Mouse (Mus musculus) testis, adult 2 months (tissue): ENCODE measurements around the gene Aoc3. TPM values are rescaled to one million over a fixed set of nuclear protein-coding genes. Genes with fewer than 3 reads are reported as not detected.

Source experiments
- H3K27ac ChIP-seq: fragments of 200-500 bp; 2 replicates; pipeline ENCODE4 v1.5.1; 2012; ENCODE audit warnings: low read depth, low read length; ENCODE audit not compliant: control insufficient read depth, insufficient read depth
- H3K27me3 ChIP-seq: fragments of 200-500 bp; 2 replicates; pipeline ENCODE4 v1.6.1; 2012; ENCODE audit warnings: mild to moderate bottlenecking, low read length, moderate library complexity; ENCODE audit not compliant: control insufficient read depth, insufficient read depth
- H3K36me3 ChIP-seq: fragments of 200-500 bp; 2 replicates; pipeline ENCODE4 v1.6.1; 2012; ENCODE audit warnings: mild to moderate bottlenecking, low read length; ENCODE audit not compliant: control insufficient read depth, insufficient read depth
- H3K4me1 ChIP-seq: fragments of 200-500 bp; 2 replicates; pipeline ENCODE4 v1.6.1; 2012; ENCODE audit warnings: low read length; ENCODE audit not compliant: control insufficient read depth, insufficient read depth
- H3K4me3 ChIP-seq: fragments of 200-500 bp; 2 replicates; pipeline ENCODE4 v1.5.1; 2012; ENCODE audit warnings: low read depth, mild to moderate bottlenecking, low read length, moderate library complexity, mixed read lengths; ENCODE audit not compliant: control insufficient read depth
- CTCF ChIP-seq: fragments of 200-500 bp; IDR thresholded peaks from 2 replicates; pipeline ENCODE4 v1.5.1; 2012; ENCODE audit warnings: low read depth, mild to moderate bottlenecking, inconsistent platforms, low read length, moderate library complexity; ENCODE audit not compliant: control insufficient read depth, insufficient read depth, insufficient replicate concordance
- POLR2A ChIP-seq: fragments of 200-500 bp; IDR thresholded peaks from 2 replicates; pipeline ENCODE4 v1.6.1; 2012; ENCODE audit warnings: low read depth, mild to moderate bottlenecking, inconsistent platforms, low read length, moderate library complexity; ENCODE audit not compliant: control insufficient read depth
- polyA plus RNA-seq: library from polyadenylated mRNA; depleted of rRNA; stranded (reverse); fragments of >200 nt; gene quantifications from 2 replicates; pipeline ENCODE4 v1.2.3, GENCODE M21; 2012

Aoc3 gene
- polyA plus RNA-seq, 1 experiment, result 4.2 TPM

GRCm38 (mm10) chr11:101355916-101356315, 25.5 kb downstream of the Aoc3 start:
- Histone ChIP-seq H3K4me1 (peaks cover 9% of the 10 kb centered on the region), H3K27me3 (no peaks in the 10 kb centered on the region), H3K27ac (no peak overlapping the region), H3K4me3 (no peak overlapping the region), H3K36me3 (no peaks in the 10 kb centered on the region)
- TF ChIP-seq POLR2A (no peak), CTCF (no peak)

- H3K4me3 ChIP-seq, result no peak overlapping the region
- H3K4me1 ChIP-seq, result peaks cover 7% of the 10 kb centered on the region
- H3K27me3 ChIP-seq, result no peaks in the 10 kb centered on the region
- H3K36me3 ChIP-seq, result no peaks in the 10 kb centered on the region
- no peak overlapping the region for H3K27ac ChIP-seq
- TF ChIP-seq CTCF (no peak), POLR2A (no peak)
Observed at GRCm38 (mm10) chr11:101357505-101358182, 27.2 kb downstream of the Aoc3 start.

GRCm38 (mm10) chr11:101359776-101360175, 29.4 kb downstream of the Aoc3 start:
- Histone ChIP-seq H3K27ac (no peak overlapping the region), H3K27me3 (no peaks in the 10 kb centered on the region), H3K4me3 (no peak overlapping the region), H3K4me1 (peaks cover 2% of the 10 kb centered on the region; the same call in 1 of the 2 replicates), H3K36me3 (no peaks in the 10 kb centered on the region)
- no peak for TF ChIP-seq POLR2A
- TF ChIP-seq CTCF, result no peak

- TF ChIP-seq POLR2A (no peak), CTCF (no peak)
- no peaks in the 10 kb centered on the region for H3K27me3 ChIP-seq
- no peak overlapping the region for H3K27ac ChIP-seq
- H3K36me3 ChIP-seq, result no peaks in the 10 kb centered on the region
- H3K4me1 ChIP-seq, result peaks cover 2% of the 10 kb centered on the region; the same call in 1 of the 2 replicates
- no peak overlapping the region for H3K4me3 ChIP-seq
Observed at GRCm38 (mm10) chr11:101360651-101361113, 30.3 kb downstream of the Aoc3 start.

GRCm38 (mm10) chr11:101364531-101364931, 34.1 kb downstream of the Aoc3 start:
- peaks cover 2% of the 10 kb centered on the region; the same call in 1 of the 2 replicates for H3K4me1 ChIP-seq
- H3K36me3 ChIP-seq, result no peaks in the 10 kb centered on the region
- H3K27ac ChIP-seq, result no peak overlapping the region
- no peaks in the 10 kb centered on the region for H3K27me3 ChIP-seq
- no peak for TF ChIP-seq POLR2A
- no peak for TF ChIP-seq CTCF
- no peak overlapping the region for H3K4me3 ChIP-seq

GRCm38 (mm10) chr11:101367326-101367935, 37.0 kb downstream of the Aoc3 start, which contains the start of gene G6pc:
Gene G6pc, plus strand, starts transcription at chr11:101367561.
- H3K27me3 ChIP-seq, result no peaks in the 10 kb centered on the region
- TF ChIP-seq CTCF, result no peak
- no peak for TF ChIP-seq POLR2A

GRCm38 (mm10) chr11:101370141-101370540, 39.7 kb downstream of the Aoc3 start:
- no peaks in the 10 kb centered on the region for H3K4me1 ChIP-seq

More at GRCm38 (mm10) chr11:101367326-101367935, 37.0 kb downstream of the Aoc3 start, which contains the start of gene G6pc:
- Histone ChIP-seq H3K4me3 (no peak within 1 kb of the TSS), H3K4me1 (no peaks in the 10 kb centered on the region), H3K36me3 (no peaks in the 10 kb centered on the region), H3K27ac (no peak within 1 kb of the TSS)

More at GRCm38 (mm10) chr11:101370141-101370540, 39.7 kb downstream of the Aoc3 start:
- no peak overlapping the region for H3K4me3 ChIP-seq
- no peak for TF ChIP-seq POLR2A
- TF ChIP-seq CTCF, result no peak
- H3K36me3 ChIP-seq, result no peaks in the 10 kb centered on the region
- H3K27me3 ChIP-seq, result no peaks in the 10 kb centered on the region
- no peak overlapping the region for H3K27ac ChIP-seq
